Mouse (Mus musculus): ENCODE data around the gene Mcoln1.

DNA sequence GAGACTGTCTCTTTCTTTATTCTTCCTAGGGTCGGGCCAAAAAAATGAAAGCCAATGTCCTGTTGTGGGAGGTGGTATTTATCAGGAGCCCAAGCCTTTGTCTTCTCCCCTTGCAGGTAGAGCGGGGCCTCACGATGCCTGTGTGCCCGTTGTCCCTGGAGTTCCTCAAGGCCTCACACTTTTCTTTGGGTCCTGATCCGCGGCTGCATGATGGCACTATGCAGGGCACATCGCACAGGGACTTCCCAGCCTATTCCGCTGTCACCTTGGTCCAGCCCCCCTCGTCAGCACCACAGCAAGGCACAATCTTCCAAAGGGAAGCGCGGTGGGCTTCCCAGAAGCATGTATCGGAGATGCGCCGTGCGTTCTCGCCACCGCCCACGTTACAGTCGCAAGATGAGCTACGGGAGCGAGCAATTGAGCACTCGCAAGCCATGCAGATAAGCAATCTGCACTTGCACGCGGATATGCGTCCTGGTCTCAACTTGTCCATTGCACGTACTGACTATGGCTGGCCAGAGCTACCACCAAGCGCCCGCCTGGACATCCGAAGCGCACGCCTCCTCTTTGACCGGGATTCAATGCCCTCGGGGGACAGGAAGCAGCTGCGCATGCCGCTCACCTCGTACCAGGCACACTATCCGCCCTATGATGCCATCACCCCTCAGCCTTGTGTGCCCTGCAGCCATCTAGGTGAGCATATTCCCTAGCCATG is 24.4 kb upstream of the Mcoln1 start:
- TF ChIP-seq MAFK (IDR thresholded peaks at IDR 0.05; ENCODE audit: insufficient read depth, low read depth, low read length) (no peak), ZC3H11A (IDR thresholded peaks at IDR 0.05; ENCODE audit: borderline replicate concordance, low read depth, low read length) (no peak), HCFC1 (IDR thresholded peaks at IDR 0.05; ENCODE audit: borderline replicate concordance, insufficient read depth, low read length) (no peak), CHD2 (IDR thresholded peaks at IDR 0.05; ENCODE audit: low read depth, low read length) (no peak), ZNF384 (IDR thresholded peaks at IDR 0.05; ENCODE audit: low read depth, low read length) (no peak)
